Mouse (Mus musculus): ENCODE data around the gene Sacm1l. TPM values are rescaled to one million over a fixed set of nuclear protein-coding genes. Genes with fewer than 3 reads are reported as not detected.

The Sacm1l gene
- polyA plus RNA-seq, 1 experiment from 2014 or later: 48.2 TPM

- no peak overlapping the region for H3K27ac ChIP-seq (replicated peaks in 1 of 2; ENCODE audit: control insufficient read depth in 1 of 2, insufficient read depth in 1 of 2, low read depth in 2 of 2, low read length in 2 of 2)
- H3K27me3 ChIP-seq (ENCODE audit: control insufficient read depth, insufficient read depth, low read length): no peaks in the 10 kb centered on the region
- WGBS: 42% methylated on average over 4 of the region's 4 CpGs
- no peak for ATAC-seq (ENCODE audit: insufficient number of reproducible peaks, insufficient read depth, low FRiP score, low read depth)
- H3K4me3 ChIP-seq (ENCODE audit: control insufficient read depth in 1 of 2, insufficient read depth in 1 of 2, low read depth in 1 of 2, low read length in 2 of 2): no peak overlapping the region
- H3K9me3 ChIP-seq (ENCODE audit: control insufficient read depth, low read length): no peaks in the 10 kb centered on the region
- H3K4me2 ChIP-seq (ENCODE audit: low read length): no peak overlapping the region
- H3K36me3 ChIP-seq (ENCODE audit: control insufficient read depth, insufficient read depth, low read length): peaks cover 28% of the 10 kb centered on the region
- peaks cover 8 to 32% of the 10 kb centered on the region in 2 experiments for H3K4me1 ChIP-seq (ENCODE audit: control insufficient read depth in 2 of 2, insufficient read depth in 2 of 2, low read length in 2 of 2)
- H3K9ac ChIP-seq (ENCODE audit: low read length): no peak overlapping the region
These were observed 29.1 kb upstream of the Sacm1l start for GRCm38 (mm10) chr9:123500480-123500879.

- Histone ChIP-seq H3K4me3 (ENCODE audit: control insufficient read depth in 1 of 2, insufficient read depth in 1 of 2, low read depth in 1 of 2, low read length in 2 of 2) (no peak overlapping the region), H3K36me3 (ENCODE audit: control insufficient read depth, insufficient read depth, low read length) (peaks cover 28% of the 10 kb centered on the region), H3K9ac (ENCODE audit: low read length) (no peak overlapping the region), H3K27me3 (ENCODE audit: control insufficient read depth, insufficient read depth, low read length) (no peaks in the 10 kb centered on the region), H3K4me1 (ENCODE audit: control insufficient read depth in 2 of 2, insufficient read depth in 2 of 2, low read length in 2 of 2) (peaks cover 7 to 32% of the 10 kb centered on the region in 2 experiments), H3K9me3 (ENCODE audit: control insufficient read depth, low read length) (no peaks in the 10 kb centered on the region), H3K27ac (replicated peaks in 1 of 2; ENCODE audit: control insufficient read depth in 1 of 2, insufficient read depth in 1 of 2, low read depth in 2 of 2, low read length in 2 of 2) (no peak overlapping the region), H3K4me2 (ENCODE audit: low read length) (no peak overlapping the region)
- WGBS: 79% methylated on average over 5 of the region's 5 CpGs
- no peak for ATAC-seq (ENCODE audit: insufficient number of reproducible peaks, insufficient read depth, low FRiP score, low read depth)
These were observed 26.3 kb upstream of the Sacm1l start for GRCm38 (mm10) chr9:123503171-123503834.

GRCm38 (mm10) chr9:123504325-123504724, 25.2 kb upstream of the Sacm1l start:
- no peak for ATAC-seq (ENCODE audit: insufficient number of reproducible peaks, insufficient read depth, low FRiP score, low read depth)
- H3K27me3 ChIP-seq (ENCODE audit: control insufficient read depth, insufficient read depth, low read length): no peaks in the 10 kb centered on the region

GRCm38 (mm10) chr9:123505598-123505997, 24.0 kb upstream of the Sacm1l start:
- Histone ChIP-seq H3K4me1 (ENCODE audit: control insufficient read depth in 2 of 2, insufficient read depth in 2 of 2, low read length in 2 of 2) (peaks cover 7 to 32% of the 10 kb centered on the region in 2 experiments), H3K4me2 (ENCODE audit: low read length) (no peak overlapping the region), H3K27me3 (ENCODE audit: control insufficient read depth, insufficient read depth, low read length) (no peaks in the 10 kb centered on the region), H3K9me3 (ENCODE audit: control insufficient read depth, low read length) (no peaks in the 10 kb centered on the region), H3K36me3 (ENCODE audit: control insufficient read depth, insufficient read depth, low read length) (peaks cover 35% of the 10 kb centered on the region), H3K4me3 (ENCODE audit: control insufficient read depth in 1 of 2, insufficient read depth in 1 of 2, low read depth in 1 of 2, low read length in 2 of 2) (no peak overlapping the region), H3K9ac (ENCODE audit: low read length) (no peak overlapping the region; the same call in 1 of the 2 replicates), H3K27ac (replicated peaks in 1 of 2; ENCODE audit: control insufficient read depth in 1 of 2, insufficient read depth in 1 of 2, low read depth in 2 of 2, low read length in 2 of 2) (peak overlapping the region in 1 of 2 experiments; percentile 45; a peak in 2 of 4 replicates)
- 28% methylated on average over 1 of the region's 1 CpGs for WGBS
- ATAC-seq (ENCODE audit: insufficient number of reproducible peaks, insufficient read depth, low FRiP score, low read depth): peak; percentile 54; the same call in 1 of the 2 replicates

More at GRCm38 (mm10) chr9:123504325-123504724, 25.2 kb upstream of the Sacm1l start:
- no peak overlapping the region for H3K9ac ChIP-seq (ENCODE audit: low read length)
- H3K4me2 ChIP-seq (ENCODE audit: low read length): no peak overlapping the region
- peaks cover 28% of the 10 kb centered on the region for H3K36me3 ChIP-seq (ENCODE audit: control insufficient read depth, insufficient read depth, low read length)
- H3K4me3 ChIP-seq (ENCODE audit: control insufficient read depth in 1 of 2, insufficient read depth in 1 of 2, low read depth in 1 of 2, low read length in 2 of 2): no peak overlapping the region
- H3K27ac ChIP-seq (replicated peaks in 1 of 2; ENCODE audit: control insufficient read depth in 1 of 2, insufficient read depth in 1 of 2, low read depth in 2 of 2, low read length in 2 of 2): no peak overlapping the region
- peaks cover 7 to 32% of the 10 kb centered on the region in 2 experiments for H3K4me1 ChIP-seq (ENCODE audit: control insufficient read depth in 2 of 2, insufficient read depth in 2 of 2, low read length in 2 of 2)
- no peaks in the 10 kb centered on the region for H3K9me3 ChIP-seq (ENCODE audit: control insufficient read depth, low read length)
- WGBS: 5% methylated on average over 2 of the region's 2 CpGs

GRCm38 (mm10) chr9:123506270-123507146, 23.1 kb upstream of the Sacm1l start:
- H3K4me3 ChIP-seq (ENCODE audit: control insufficient read depth in 1 of 2, insufficient read depth in 1 of 2, low read depth in 1 of 2, low read length in 2 of 2): no peak overlapping the region
- H3K27ac ChIP-seq (replicated peaks in 1 of 2; ENCODE audit: control insufficient read depth in 1 of 2, insufficient read depth in 1 of 2, low read depth in 2 of 2, low read length in 2 of 2): peak overlapping the region; percentile 45 to 67
- peaks cover 7 to 32% of the 10 kb centered on the region in 2 experiments for H3K4me1 ChIP-seq (ENCODE audit: control insufficient read depth in 2 of 2, insufficient read depth in 2 of 2, low read length in 2 of 2)
- 0 out of 2 replicates have a peak overlapping the region, but pooled peaks have one; percentile 11 for H3K9ac ChIP-seq (ENCODE audit: low read length)
- H3K9me3 ChIP-seq (ENCODE audit: control insufficient read depth, low read length): no peaks in the 10 kb centered on the region
- H3K4me2 ChIP-seq (ENCODE audit: low read length): peak overlapping the region; percentile 36; the same call in 1 of the 2 replicates
- no peaks in the 10 kb centered on the region for H3K27me3 ChIP-seq (ENCODE audit: control insufficient read depth, insufficient read depth, low read length)
- no peak for ATAC-seq (ENCODE audit: insufficient number of reproducible peaks, insufficient read depth, low FRiP score, low read depth)
- 49% methylated on average over 4 of the region's 4 CpGs for WGBS
- H3K36me3 ChIP-seq (ENCODE audit: control insufficient read depth, insufficient read depth, low read length): peaks cover 36% of the 10 kb centered on the region

- no peaks in the 10 kb centered on the region for H3K9me3 ChIP-seq (ENCODE audit: control insufficient read depth, low read length)
- H3K9ac ChIP-seq (ENCODE audit: low read length): no peak overlapping the region
- H3K4me2 ChIP-seq (ENCODE audit: low read length): no peak overlapping the region
- no peak overlapping the region for H3K4me3 ChIP-seq (ENCODE audit: control insufficient read depth in 1 of 2, insufficient read depth in 1 of 2, low read depth in 1 of 2, low read length in 2 of 2)
- H3K4me1 ChIP-seq (ENCODE audit: control insufficient read depth in 2 of 2, insufficient read depth in 2 of 2, low read length in 2 of 2): peaks cover 7 to 32% of the 10 kb centered on the region in 2 experiments
- WGBS: 81% methylated on average over 2 of the region's 2 CpGs
- ATAC-seq (ENCODE audit: insufficient number of reproducible peaks, insufficient read depth, low FRiP score, low read depth): no peak
- peaks cover 40% of the 10 kb centered on the region for H3K36me3 ChIP-seq (ENCODE audit: control insufficient read depth, insufficient read depth, low read length)
- no peaks in the 10 kb centered on the region for H3K27me3 ChIP-seq (ENCODE audit: control insufficient read depth, insufficient read depth, low read length)
- H3K27ac ChIP-seq (replicated peaks in 1 of 2; ENCODE audit: control insufficient read depth in 1 of 2, insufficient read depth in 1 of 2, low read depth in 2 of 2, low read length in 2 of 2): no peak overlapping the region
These were observed 22.2 kb upstream of the Sacm1l start for GRCm38 (mm10) chr9:123507380-123507779.

GRCm38 (mm10) chr9:123508986-123509385, 20.6 kb upstream of the Sacm1l start:
- peaks cover 38% of the 10 kb centered on the region for H3K36me3 ChIP-seq (ENCODE audit: control insufficient read depth, insufficient read depth, low read length)
- H3K27me3 ChIP-seq (ENCODE audit: control insufficient read depth, insufficient read depth, low read length): no peaks in the 10 kb centered on the region
- peaks cover 7 to 32% of the 10 kb centered on the region in 2 experiments for H3K4me1 ChIP-seq (ENCODE audit: control insufficient read depth in 2 of 2, insufficient read depth in 2 of 2, low read length in 2 of 2)
- H3K9ac ChIP-seq (ENCODE audit: low read length): no peak overlapping the region
- H3K4me2 ChIP-seq (ENCODE audit: low read length): no peak overlapping the region
- WGBS: 85% methylated on average over 2 of the region's 2 CpGs
- H3K27ac ChIP-seq (replicated peaks in 1 of 2; ENCODE audit: control insufficient read depth in 1 of 2, insufficient read depth in 1 of 2, low read depth in 2 of 2, low read length in 2 of 2): no peak overlapping the region
- ATAC-seq (ENCODE audit: insufficient number of reproducible peaks, insufficient read depth, low FRiP score, low read depth): no peak
- H3K9me3 ChIP-seq (ENCODE audit: control insufficient read depth, low read length): no peaks in the 10 kb centered on the region
- H3K4me3 ChIP-seq (ENCODE audit: control insufficient read depth in 1 of 2, insufficient read depth in 1 of 2, low read depth in 1 of 2, low read length in 2 of 2): no peak overlapping the region

Measured in heart, embryonic 14.5 days (tissue).